Mouse (Mus musculus): ENCODE data around the gene Ctdsp2.

DNA sequence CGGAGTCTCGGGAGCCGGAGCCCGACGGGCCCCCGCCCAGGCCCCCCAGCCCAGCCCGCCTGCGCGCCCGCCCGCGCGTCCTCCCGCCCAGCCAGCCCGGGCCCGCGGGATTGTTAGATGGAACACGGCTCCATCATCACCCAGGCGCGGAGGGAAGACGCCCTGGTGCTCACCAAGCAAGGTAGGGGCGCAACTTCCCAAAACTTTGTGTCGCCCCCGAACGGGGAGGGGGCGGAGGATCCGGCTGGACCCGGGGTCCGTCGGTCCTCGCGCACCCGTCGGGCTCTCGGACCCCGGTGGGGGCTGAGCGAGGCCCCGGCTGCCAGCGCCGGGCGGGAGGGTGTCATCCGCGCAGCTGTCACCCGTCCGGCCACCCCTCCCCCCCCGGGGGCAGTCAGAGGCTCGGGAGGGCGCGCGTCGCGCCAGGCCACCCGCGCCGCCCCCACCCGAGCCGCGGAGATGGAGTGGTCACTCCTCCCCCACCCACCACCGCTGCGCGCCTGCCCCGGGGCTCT is 661 bp downstream of the Ctdsp2 start:
- TF ChIP-seq GATA1 (IDR thresholded peaks at IDR 0.05; ENCODE audit: low read length) (no peak), TAL1 (IDR thresholded peaks at IDR 0.05; ENCODE audit: low read length) (no peak)

All from erythroblast, embryonic 14.5 days (primary cell).